Mouse (Mus musculus) gastrocnemius, adult 2 months (tissue): ENCODE data around the gene Pdia3. TPM values are rescaled to one million over a fixed set of nuclear protein-coding genes. Genes with fewer than 3 reads are reported as not detected.
"Not testable (repeated sequence)": the region's sequence is repeated elsewhere in the genome, so short reads cannot be mapped to it uniquely, and the experiment has no call there.

ENCODE experiments used
- DNase-seq: peaks from one replicate; pipeline ENCODE4 v3.0.0; 2022
- H3K27ac ChIP-seq: fragments of 200-600 bp; 2 replicates; pipeline ENCODE4 v1.8.1; 2022; ENCODE audit warnings: mild to moderate bottlenecking
- H3K4me3 ChIP-seq: fragments of 200-600 bp; 2 replicates; pipeline ENCODE4 v1.8.1; 2022; ENCODE audit warnings: mild to moderate bottlenecking, moderate library complexity
- CTCF ChIP-seq: fragments of 200-600 bp; IDR thresholded peaks from 2 replicates; pipeline ENCODE4 v1.8.1; 2022; ENCODE audit warnings: antibody characterized with exemption, mild to moderate bottlenecking, moderate library complexity
- intact Hi-C: fragments of 180-260 bp; cut with DNase I; formaldehyde crosslinking; loops from one replicate; pipeline ENCODE4 v1.15.1; 2025
- total RNA-seq, 2 experiments: library from RNA; stranded (reverse); gene quantifications; 2 replicates each; pipeline ENCODE4 v1.2.3; 2021

Pdia3 gene
- total RNA-seq, 2 experiments from 2014 or later, result 34.1 to 46.9 TPM

GRCm38 (mm10) chr2:121446506-121446905 is 32.9 kb downstream of the Pdia3 start:
- TF ChIP-seq CTCF, result no peak
- intact Hi-C loops, result loop anchor here (2.0 kb wide), 1 partner anchor 30 kb away; no protein-coding TSS in a partner anchor
- Histone ChIP-seq H3K4me3 (no peak overlapping the region), H3K27ac (no peak overlapping the region)
- DNase-seq, result no peak

- TF ChIP-seq CTCF, result no peak
- intact Hi-C loops, result loop anchor here (2.0 kb wide), 1 partner anchor 30 kb away; no protein-coding TSS in a partner anchor
Measured at GRCm38 (mm10) chr2:121447006-121447405, 33.4 kb downstream of the Pdia3 start.

GRCm38 (mm10) chr2:121448136-121448535 is 34.6 kb downstream of the Pdia3 start:
- H3K4me3 ChIP-seq, result peak overlapping the region; percentile 86
- TF ChIP-seq CTCF, result peak; percentile 48
- intact Hi-C loops, result no loop called here
- H3K27ac ChIP-seq, result peak overlapping the region; percentile 100
- DNase-seq, result peak; percentile 56

More at GRCm38 (mm10) chr2:121447006-121447405, 33.4 kb downstream of the Pdia3 start:
- Histone ChIP-seq H3K27ac (no peak overlapping the region; the same call in 1 of the 2 replicates), H3K4me3 (no peak overlapping the region)
- DNase-seq, result no peak

GRCm38 (mm10) chr2:121448739-121449535 is 35.4 kb downstream of the Pdia3 start, which contains the start of gene Serf2:
Serf2 (plus strand) TSS chr2:121449195.
- DNase-seq, result peak; percentile 100
- TF ChIP-seq CTCF, result no peak
- Histone ChIP-seq H3K27ac (peak within 1 kb of the TSS; percentile 100), H3K4me3 (peak within 1 kb of the TSS; percentile 86)
- intact Hi-C loops, result no loop called here

GRCm38 (mm10) chr2:121449545-121450011 is 36.0 kb downstream of the Pdia3 start:
- intact Hi-C loops, result no loop called here
- H3K4me3 ChIP-seq, result peak overlapping the region; percentile 86
- TF ChIP-seq CTCF, result no peak
- H3K27ac ChIP-seq, result peak overlapping the region; percentile 100
- peak; percentile 66 for DNase-seq

GRCm38 (mm10) chr2:121450093-121450492 is 36.5 kb downstream of the Pdia3 start:
- intact Hi-C loops, result no loop called here
- peak overlapping the region; percentile 100 for H3K27ac ChIP-seq
- DNase-seq, result peak; percentile 39
- no peak for TF ChIP-seq CTCF
- H3K4me3 ChIP-seq, result peak overlapping the region; percentile 86

- TF ChIP-seq CTCF, result no peak
- Histone ChIP-seq H3K4me3 (peak overlapping the region; percentile 49), H3K27ac (peak overlapping the region; percentile 87)
- intact Hi-C loops, result no loop called here
- no peak for DNase-seq
Measured at GRCm38 (mm10) chr2:121452361-121452760, 38.8 kb downstream of the Pdia3 start.

- DNase-seq, result no peak
- TF ChIP-seq CTCF, result no peak
- intact Hi-C loops, result no loop called here
- Histone ChIP-seq H3K27ac (peak within 1 kb of the TSS; percentile 87), H3K4me3 (peak within 1 kb of the TSS; percentile 49)
Measured at GRCm38 (mm10) chr2:121452990-121453389, 39.4 kb downstream of the Pdia3 start, which contains the start of gene Hypk. Hypk (plus strand) TSS chr2:121453290.

- Histone ChIP-seq H3K27ac (peak overlapping the region; percentile 87), H3K4me3 (no peak overlapping the region)
- peak; percentile 22 for DNase-seq
- intact Hi-C loops, result no loop called here
- no peak for TF ChIP-seq CTCF
Measured at GRCm38 (mm10) chr2:121453917-121454316, 40.3 kb downstream of the Pdia3 start.

- DNase-seq, result peak; percentile 14
- Histone ChIP-seq H3K27ac (peak overlapping the region; percentile 21; the same call in 1 of the 2 replicates), H3K4me3 (no peak overlapping the region)
- no peak for TF ChIP-seq CTCF
- intact Hi-C loops, result no loop called here
Measured at GRCm38 (mm10) chr2:121455534-121455933, 42.0 kb downstream of the Pdia3 start.

GRCm38 (mm10) chr2:121456692-121457642 is 43.4 kb downstream of the Pdia3 start, which contains the start of gene Serinc4:
Serinc4 (minus strand) TSS chr2:121456781.
- H3K4me3 ChIP-seq, result peak within 1 kb of the TSS; percentile 78
- intact Hi-C loops, result no loop called here
- TF ChIP-seq CTCF, result no peak
- DNase-seq, result peak; percentile 88
- H3K27ac ChIP-seq, result peak within 1 kb of the TSS; percentile 89

GRCm38 (mm10) chr2:121460071-121460470 is 46.5 kb downstream of the Pdia3 start:
- no peak for TF ChIP-seq CTCF
- no peak for DNase-seq
- intact Hi-C loops, result no loop called here

GRCm38 (mm10) chr2:121468982-121469381 is 55.4 kb downstream of the Pdia3 start:
- intact Hi-C loops, H3K4me3 ChIP-seq, DNase-seq, H3K27ac ChIP-seq: not testable (repeated sequence)

More at GRCm38 (mm10) chr2:121460071-121460470, 46.5 kb downstream of the Pdia3 start:
- H3K4me3 ChIP-seq, result no peak overlapping the region
- peak overlapping the region; percentile 61 for H3K27ac ChIP-seq

- H3K27ac ChIP-seq, intact Hi-C loops, DNase-seq: not testable (repeated sequence)
- peak overlapping the region; percentile 84 for H3K4me3 ChIP-seq
Measured at GRCm38 (mm10) chr2:121472783-121473182, 59.2 kb downstream of the Pdia3 start.

- DNase-seq, result peak; percentile 83
- intact Hi-C loops, result not testable (repeated sequence)
- H3K4me3 ChIP-seq, result peak within 1 kb of the TSS; percentile 84
- H3K27ac ChIP-seq, result peak within 1 kb of the TSS; percentile 86
Measured at GRCm38 (mm10) chr2:121473301-121474179, 60.0 kb downstream of the Pdia3 start, which contains the start of gene Mfap1b. Mfap1b (minus strand) TSS chr2:121474067.
